Mouse (Mus musculus) CD8-positive naive resting alpha-beta T cell, adult 57 days (primary cell): ENCODE measurements around the gene Rad52. TPM values are rescaled to one million over a fixed set of nuclear protein-coding genes. Genes with fewer than 3 reads are reported as not detected.

Experiments used
- total RNA-seq: library from RNA; stranded (reverse); gene quantifications from one replicate; pipeline ENCODE4 v1.2.4, GENCODE M21; 2023

Rad52 gene
- total RNA-seq, result 26.8 TPM

GRCm38 (mm10) chr6:119902204-119903080 is at the start of gene Rad52:
TSS of gene Rad52 (plus strand) at chr6:119902698.

Other genes starting within 250 kb of the Rad52 start
- gene Erc1, start 54.5 kb upstream of the Rad52 start, total RNA-seq, result 11.4 TPM
- 299 TPM for gene Wnk1, start 136.0 kb downstream of the Rad52 start, total RNA-seq
- 0.67 TPM for gene Ninj2, start 190.7 kb downstream of the Rad52 start, total RNA-seq